9 mouse cellular contexts compared by ENCODE assay signal in the genomic region with DNA sequence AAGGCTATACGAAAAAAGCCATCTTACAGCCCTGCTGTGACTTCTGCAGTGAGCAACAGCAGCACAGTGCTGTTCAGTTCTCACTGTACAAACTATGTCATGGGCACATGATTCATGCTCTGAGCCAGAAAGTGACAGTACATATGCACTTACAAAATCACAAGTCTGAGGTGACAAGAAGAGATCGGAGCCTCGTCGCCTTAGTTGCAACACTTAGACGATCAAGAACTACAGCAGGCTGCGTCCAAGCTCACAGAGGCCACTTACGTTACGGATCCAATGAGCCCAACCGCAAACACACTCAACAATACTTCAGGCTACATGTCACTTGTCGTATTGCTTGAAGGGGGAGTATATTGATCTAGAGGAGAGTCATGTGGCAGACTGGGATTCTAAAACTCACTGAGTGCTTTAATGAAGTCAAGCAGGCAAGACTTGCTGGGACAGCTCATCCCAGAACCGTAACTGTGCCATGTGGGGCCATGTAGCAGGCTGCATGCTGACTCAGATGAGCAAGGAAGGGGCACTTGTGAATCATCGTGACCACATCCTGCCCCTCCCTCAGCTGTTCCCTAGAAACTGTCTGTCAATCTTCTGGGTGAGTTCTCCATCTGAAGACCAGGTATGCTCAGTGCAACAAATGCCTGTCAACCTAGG. TPM values are rescaled to one million over a fixed set of nuclear protein-coding genes. Genes with fewer than 3 reads are reported as not detected.
DNase-seq lines count a peak whose midpoint lies in the region; ATAC-seq and TF ChIP-seq lines count a peak whose summit lies in the region.
"Had no signal": no experiment of that assay in that cellular context is flagged by ENCODE, and none has a peak within 500 bp of the region (broad histone marks: within the 10 kb centered on the region; RNA-seq: fewer than 3 reads in every experiment).

No protein-coding gene starts in this region.

- no peaks in the 10 kb centered on the region for H3K27me3 ChIP-seq in heart, embryonic 11.5 days (ENCODE audit: control insufficient read depth, insufficient read depth, low read length)
- H3K27me3 ChIP-seq in liver, postnatal 0 days (ENCODE audit: insufficient read depth, low read length) = no peaks in the 10 kb centered on the region
- no peaks in the 10 kb centered on the region for H3K27me3 ChIP-seq in thymus, adult 2 months (ENCODE audit: control insufficient read depth, insufficient read depth, low read length)
- H3K27me3 ChIP-seq in neural tube, embryonic 15.5 days (replicated peaks) = no peaks in the 10 kb centered on the region
- H3K27me3 ChIP-seq: forebrain, embryonic 12.5 days had no signal

- no peak overlapping the region for H3K27ac ChIP-seq in heart, embryonic 11.5 days (ENCODE audit: low read depth, low read length)
- H3K27ac ChIP-seq in liver, postnatal 0 days (ENCODE audit: low read depth) = peak overlapping the region; percentile 24; the same call in 1 of the 2 replicates
- H3K27ac ChIP-seq in thymus, adult 2 months (ENCODE audit: control insufficient read depth, insufficient read depth, low read length) = no peak overlapping the region
- no peak overlapping the region for H3K27ac ChIP-seq in neural tube, embryonic 15.5 days (replicated peaks)
- H3K27ac ChIP-seq: forebrain, embryonic 12.5 days had no signal

- H3K4me2 ChIP-seq in heart, embryonic 11.5 days = no peak overlapping the region
- H3K4me2 ChIP-seq in liver, postnatal 0 days (ENCODE audit: low read depth, low read length) = peak overlapping the region; percentile 33
- no peak overlapping the region for H3K4me2 ChIP-seq in neural tube, embryonic 15.5 days
- H3K4me2 ChIP-seq: forebrain, embryonic 12.5 days had no signal

- no peak overlapping the region for H3K9ac ChIP-seq in heart, embryonic 11.5 days (ENCODE audit: low read depth, low read length)
- no peak overlapping the region for H3K9ac ChIP-seq in liver, postnatal 0 days (replicated peaks)
- no peak overlapping the region for H3K9ac ChIP-seq in neural tube, embryonic 15.5 days (replicated peaks)
- H3K9ac ChIP-seq: forebrain, embryonic 12.5 days had no signal

- H3K4me1 ChIP-seq in heart, embryonic 11.5 days (ENCODE audit: control insufficient read depth, insufficient read depth, low read length) = no peaks in the 10 kb centered on the region
- H3K4me1 ChIP-seq in liver, postnatal 0 days (ENCODE audit: insufficient read depth) = no peaks in the 10 kb centered on the region
- H3K4me1 ChIP-seq in thymus, adult 2 months (replicated peaks; ENCODE audit: control insufficient read depth, insufficient read depth, low read length) = peaks cover 7% of the 10 kb centered on the region
- no peaks in the 10 kb centered on the region for H3K4me1 ChIP-seq in neural tube, embryonic 15.5 days
- H3K4me1 ChIP-seq: forebrain, embryonic 12.5 days had no signal

- ATAC-seq in heart, embryonic 11.5 days (replicated peaks; ENCODE audit: insufficient number of reproducible peaks, low FRiP score, low TSS enrichment) = no peak
- peak; percentile 74 for ATAC-seq in liver, postnatal 0 days
- ATAC-seq in neural tube, embryonic 15.5 days (ENCODE audit: low FRiP score) = no peak

- peak; percentile 1 to 6 for DNase-seq in heart, adult 9 months (ENCODE audit: low spot score in 2 of 2)
- peak; percentile 22 for DNase-seq in adrenal gland, postnatal 10 days
- DNase-seq in liver, postnatal 0 days = peak; percentile 36
- peak; percentile 32 for DNase-seq in thymus, adult 2 months
- DNase-seq in layer of hippocampus, adult 9-10 months (ENCODE audit: low spot score) = no peak
- no peak for DNase-seq in layer of hippocampus, postnatal 14 days (ENCODE audit: low spot score in 2 of 2)

- H3K36me3 ChIP-seq in heart, embryonic 11.5 days (ENCODE audit: control insufficient read depth, insufficient read depth, low read length) = no peaks in the 10 kb centered on the region
- no peaks in the 10 kb centered on the region for H3K36me3 ChIP-seq in liver, postnatal 0 days (replicated peaks; ENCODE audit: insufficient read depth, low read length)
- no peaks in the 10 kb centered on the region for H3K36me3 ChIP-seq in thymus, adult 2 months (ENCODE audit: control insufficient read depth, insufficient read depth, low read length)
- H3K36me3 ChIP-seq in neural tube, embryonic 15.5 days = no peaks in the 10 kb centered on the region
- H3K36me3 ChIP-seq: forebrain, embryonic 12.5 days had no signal

- 75% methylated on average over 12 of the region's 12 CpGs for WGBS in heart, embryonic 11.5 days (ENCODE audit: insufficient replicate concordance)
- WGBS in liver, postnatal 0 days (ENCODE audit: insufficient replicate concordance) = 43% methylated on average over 12 of the region's 12 CpGs
- WGBS in thymus, adult 2 months = 54% methylated on average over 12 of the region's 12 CpGs
- WGBS in neural tube, embryonic 15.5 days = 91% methylated on average over 12 of the region's 12 CpGs

- no peaks in the 10 kb centered on the region for H3K9me3 ChIP-seq in heart, embryonic 11.5 days (replicated peaks; ENCODE audit: control insufficient read depth, low read length)
- H3K9me3 ChIP-seq in liver, postnatal 0 days (ENCODE audit: low read length) = no peaks in the 10 kb centered on the region
- H3K9me3 ChIP-seq in neural tube, embryonic 15.5 days (replicated peaks) = no peaks in the 10 kb centered on the region
- H3K9me3 ChIP-seq: forebrain, embryonic 12.5 days had no signal

- TF ChIP-seq CTCF in liver, postnatal 0 days (IDR thresholded peaks at IDR 0.05; ENCODE audit: low read depth) = no peak
- no peak for TF ChIP-seq CTCF in thymus, adult 2 months (IDR thresholded peaks at IDR 0.05; ENCODE audit: borderline replicate concordance, control insufficient read depth, extremely low read depth, insufficient read depth, low read length, poor library complexity)

- TF ChIP-seq POLR2A in thymus, adult 2 months (IDR thresholded peaks at IDR 0.05; ENCODE audit: control insufficient read depth, extremely low read depth, insufficient read depth, low read length, poor library complexity) = no peak

- H3K4me3 ChIP-seq in heart, embryonic 11.5 days (ENCODE audit: low read depth, low read length) = no peak overlapping the region
- no peak overlapping the region for H3K4me3 ChIP-seq in liver, postnatal 0 days (ENCODE audit: low read depth, low read length)
- no peak overlapping the region for H3K4me3 ChIP-seq in thymus, adult 2 months (ENCODE audit: control insufficient read depth, insufficient read depth, low read length)
- H3K4me3 ChIP-seq in neural tube, embryonic 15.5 days (replicated peaks) = no peak overlapping the region
- H3K4me3 ChIP-seq: forebrain, embryonic 12.5 days had no signal

- TF ChIP-seq EP300 in liver, postnatal 0 days (IDR thresholded peaks at IDR 0.05; ENCODE audit: low read depth) = no peak

RNA-seq across cellular contexts. Expression of a gene that starts 40.4 kb away (rescaled TPM):
- 23.1 and 31.3 TPM in 2 replicates for polyA plus RNA-seq in heart, embryonic 11.5 days (2014; fragmentation: Nextera tagmentation; extraction: Ambion mirVana)
- total RNA-seq in adrenal gland, postnatal 10 days (2021) = 10 to 100 TPM; 24.2 to 30.8 TPM
- polyA plus RNA-seq in liver, postnatal 0 days (2015; fragmentation: Nextera tagmentation; extraction: Ambion mirVana) = 17.1 and 17.3 TPM in 2 replicates
- 42.2 and 59.0 TPM in 2 replicates for polyA plus RNA-seq in thymus, adult 2 months (2012; rRNA removed)
- 13.3 and 32.5 TPM in 2 replicates for polyA plus RNA-seq in neural tube, embryonic 15.5 days (2015; fragmentation: Nextera tagmentation; extraction: Ambion mirVana)
- 1 to 10 TPM; 7.6 to 7.9 TPM for total RNA-seq in layer of hippocampus, postnatal 14 days (2021)

Comparison
In these comparisons a context has a peak if more than half of its experiments do, and no peak if none do; other contexts are left out.
1. DNase-seq: peak in heart, adult 9 months (2 of 2), adrenal gland, postnatal 10 days (single experiment), liver, postnatal 0 days (single experiment) and thymus, adult 2 months (single experiment); none in layer of hippocampus, adult 9-10 months (single experiment) and layer of hippocampus, postnatal 14 days (0 of 2).